Mouse (Mus musculus): Measurements from ENCODE around the gene Mpz.

The Mpz gene

DNA sequence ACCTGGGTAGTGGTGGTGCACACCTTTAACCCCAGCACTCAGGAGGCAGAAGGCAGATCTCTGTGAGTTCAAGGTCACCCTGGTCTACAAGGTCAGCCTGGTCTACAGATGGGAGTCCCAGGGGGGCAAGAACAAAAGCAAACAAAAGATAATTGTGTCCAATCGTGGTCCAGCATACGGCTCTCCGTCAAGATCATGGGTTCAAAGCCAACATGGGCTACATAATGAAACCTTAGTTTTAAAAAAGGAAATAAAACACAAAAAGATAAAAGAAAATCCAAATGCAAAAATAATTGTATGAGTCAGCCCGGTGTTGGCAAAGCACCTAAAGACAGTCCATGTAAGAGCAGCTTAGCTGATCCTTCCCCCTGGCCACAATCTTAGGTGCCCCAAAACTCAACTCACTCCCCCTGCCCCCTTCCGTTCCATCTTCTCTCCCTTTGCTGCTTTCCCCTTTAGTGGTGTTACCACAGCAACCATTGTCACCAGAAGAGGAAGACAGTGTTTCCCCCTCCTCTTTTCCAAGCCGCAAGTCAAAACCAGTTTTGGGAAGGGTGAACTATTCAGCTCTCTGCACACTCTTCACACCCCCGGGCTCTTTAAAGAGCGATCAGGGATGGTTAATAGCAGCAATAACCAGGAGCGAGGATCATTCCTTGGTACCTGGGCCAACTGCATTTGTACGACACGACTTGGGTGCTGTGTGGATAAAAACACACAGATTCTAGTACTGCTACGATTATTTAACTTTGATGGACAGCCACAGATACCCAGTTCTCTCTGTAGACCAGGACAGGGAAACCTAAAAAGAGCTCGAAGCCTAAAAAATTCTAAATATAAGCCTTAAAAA is 37.6 kb downstream of the Mpz start:
- DNase-seq (ENCODE audit: low spot score in 2 of 2), result no peak

DNA sequence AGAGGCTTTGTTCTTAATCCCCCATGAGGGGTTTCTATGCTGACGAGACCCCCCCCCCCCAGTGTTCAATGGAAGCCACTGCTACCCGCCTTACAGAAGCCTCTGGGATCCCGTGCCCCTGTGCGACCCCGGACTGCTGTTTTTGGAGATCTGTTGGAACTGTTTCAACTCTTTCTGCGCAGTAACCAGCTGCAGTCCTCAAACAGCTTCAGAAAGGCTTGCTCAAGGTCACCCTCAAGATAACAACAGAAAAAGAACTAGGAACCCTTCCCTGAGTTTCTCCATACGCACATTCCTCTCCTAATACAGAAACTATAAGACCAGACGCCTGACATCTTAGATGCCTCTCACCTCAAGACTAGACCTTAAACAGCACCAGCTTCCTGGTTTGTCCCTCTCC is 38.5 kb downstream of the Mpz start:
- DNase-seq (ENCODE audit: low spot score in 2 of 2), result peak in 1 of 2 experiments; percentile 22

DNA sequence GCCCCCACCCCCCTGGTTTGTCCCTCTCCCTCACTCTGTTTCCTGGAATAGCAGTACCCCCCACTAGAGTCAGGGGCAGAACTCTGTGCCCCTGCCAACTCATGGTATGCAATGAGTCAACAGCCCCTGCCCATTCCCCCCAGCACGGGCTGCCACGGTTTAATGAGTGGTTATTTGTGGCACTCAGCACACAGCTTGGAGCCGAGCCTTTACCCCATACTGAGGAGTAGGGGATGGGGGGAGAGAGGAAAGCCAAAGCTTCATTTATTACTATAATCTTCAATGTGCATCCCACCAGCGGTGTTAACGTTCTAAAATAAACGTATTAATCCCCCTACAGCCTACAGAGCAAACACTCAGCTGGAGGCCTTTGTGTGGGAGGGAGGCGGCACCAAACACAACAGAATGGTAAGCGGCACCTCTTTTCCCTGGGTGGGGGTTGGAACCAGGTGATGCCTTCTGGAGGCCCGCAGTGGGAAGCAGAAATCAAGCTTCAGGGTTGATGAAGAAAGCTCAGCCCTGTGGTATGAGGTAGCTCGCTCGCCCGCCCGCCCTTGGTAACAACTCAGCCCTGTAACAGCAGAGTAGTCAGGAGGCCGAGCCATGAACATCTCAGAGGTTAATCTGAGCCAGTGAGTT is 39.1 kb downstream of the Mpz start:
- DNase-seq (ENCODE audit: low spot score in 2 of 2), result no peak

DNA sequence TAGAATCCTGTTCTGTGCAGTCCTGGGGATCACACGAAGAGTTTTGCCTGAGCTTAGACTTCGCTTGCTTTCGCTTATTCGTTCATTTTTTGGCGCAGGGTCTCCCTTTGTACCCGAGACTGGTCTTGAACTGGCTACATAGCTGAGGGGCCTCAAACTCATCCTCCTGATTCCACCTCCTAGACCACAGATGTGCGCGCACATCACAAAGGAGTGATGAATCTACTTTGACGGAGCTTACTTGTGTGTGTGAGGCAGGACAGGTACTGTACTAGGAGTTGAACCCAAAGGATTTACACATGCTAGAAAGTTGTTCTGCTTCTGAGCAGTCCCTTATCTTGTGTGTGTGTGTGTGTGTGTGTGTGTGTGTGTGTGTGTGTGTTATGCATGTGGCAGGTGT is 40.3 kb downstream of the Mpz start:
- no peak for DNase-seq (ENCODE audit: low spot score in 2 of 2)

DNA sequence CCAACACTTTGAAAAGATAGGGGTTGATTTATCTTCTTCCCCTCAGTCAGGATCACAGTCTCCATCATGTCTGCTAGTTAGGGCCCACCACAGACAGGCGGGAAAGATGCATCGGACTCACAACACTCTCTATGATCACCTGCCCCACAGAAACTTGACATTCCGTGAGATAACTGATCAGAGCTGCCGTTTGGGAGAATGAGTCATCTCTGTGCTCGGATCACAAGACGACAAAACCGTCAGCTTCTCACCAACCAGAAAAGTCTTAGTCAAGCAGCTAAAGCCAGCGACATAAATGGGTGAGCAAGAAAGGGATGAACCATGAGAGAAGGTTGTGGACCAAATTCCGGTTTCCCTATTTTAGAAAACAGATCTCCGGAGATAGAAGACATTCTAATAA is 41.8 kb downstream of the Mpz start:
- DNase-seq (ENCODE audit: low spot score in 2 of 2), result no peak

DNA sequence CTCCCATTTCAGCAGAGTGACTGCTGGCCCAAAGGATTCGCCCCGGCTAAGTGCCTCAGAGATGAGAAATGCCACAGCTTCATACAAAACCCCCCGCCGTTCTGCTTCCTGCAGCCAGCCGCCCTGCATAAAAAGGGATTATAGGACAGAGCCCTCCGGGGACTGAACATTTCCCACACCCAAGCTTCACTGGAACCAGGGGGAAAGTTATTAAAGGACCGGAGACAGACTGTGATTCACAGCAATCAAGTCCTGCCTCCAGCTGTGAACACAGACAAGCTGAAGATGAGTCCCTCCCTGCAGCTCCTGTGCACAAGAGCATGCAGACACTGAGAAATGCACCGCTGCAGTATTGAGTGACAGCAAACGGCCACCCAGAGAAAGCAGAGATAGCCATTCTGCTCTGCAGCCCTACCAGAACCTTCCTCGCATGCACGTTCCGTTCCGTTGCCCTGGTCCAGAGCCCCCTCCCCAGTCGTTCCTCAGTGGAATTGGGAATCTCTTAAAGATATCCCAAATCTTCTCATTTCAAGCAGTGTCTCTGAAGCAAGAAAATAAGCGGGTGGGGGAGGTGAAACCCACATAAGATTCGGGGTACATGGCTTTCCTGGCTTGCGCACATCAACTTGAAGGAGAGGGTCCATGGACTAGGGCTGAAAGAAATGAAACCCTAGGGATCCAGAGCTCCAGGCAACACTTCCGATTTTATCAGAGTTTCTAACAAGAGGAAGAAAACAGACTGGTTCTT is 42.8 kb downstream of the Mpz start:
- DNase-seq (ENCODE audit: low spot score in 2 of 2), result no peak

DNA sequence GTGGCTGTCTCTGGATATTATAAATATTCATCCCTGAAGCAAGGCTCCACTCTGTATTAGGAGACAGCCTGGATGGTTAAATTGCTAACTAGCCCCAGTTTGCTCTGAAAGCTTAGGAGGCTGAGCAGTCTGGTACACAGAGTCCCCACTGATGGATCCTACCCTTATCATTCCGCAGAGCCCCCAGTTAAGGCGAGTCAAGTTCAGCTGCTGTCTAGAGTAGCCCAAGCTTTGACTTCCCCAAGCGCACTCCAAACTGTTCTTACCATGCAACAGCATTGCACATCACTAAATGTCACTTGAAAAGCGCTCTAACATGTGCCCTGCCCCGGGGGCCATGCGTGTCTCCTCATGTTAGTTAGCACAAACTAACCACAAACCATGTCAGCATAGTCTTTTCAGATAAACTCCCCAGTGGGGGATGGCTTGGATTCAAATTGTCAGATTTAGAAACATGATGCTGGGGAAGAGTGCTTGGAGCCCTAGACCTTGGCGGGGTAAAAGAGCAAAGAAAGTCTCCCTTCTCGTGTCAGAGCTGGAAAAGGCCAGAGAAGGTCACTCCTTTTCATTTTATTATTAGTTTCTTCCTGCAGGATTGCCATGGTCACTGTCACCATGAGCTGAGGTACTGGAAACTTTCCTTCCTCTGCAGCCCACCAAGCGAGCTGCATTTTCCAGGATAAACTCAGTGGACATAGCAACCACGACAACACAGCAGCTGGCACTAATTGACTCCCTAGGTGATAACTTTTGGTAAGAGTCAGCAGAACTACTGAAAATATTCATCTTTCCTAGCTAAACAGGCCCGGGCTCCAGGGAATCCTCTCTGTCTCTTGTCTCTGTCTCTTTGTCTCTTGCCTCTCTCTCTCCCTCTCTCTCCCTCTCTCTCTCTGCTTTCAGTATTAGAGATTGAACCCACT is 43.7 kb downstream of the Mpz start:
- DNase-seq (ENCODE audit: low spot score in 2 of 2), result no peak

DNA sequence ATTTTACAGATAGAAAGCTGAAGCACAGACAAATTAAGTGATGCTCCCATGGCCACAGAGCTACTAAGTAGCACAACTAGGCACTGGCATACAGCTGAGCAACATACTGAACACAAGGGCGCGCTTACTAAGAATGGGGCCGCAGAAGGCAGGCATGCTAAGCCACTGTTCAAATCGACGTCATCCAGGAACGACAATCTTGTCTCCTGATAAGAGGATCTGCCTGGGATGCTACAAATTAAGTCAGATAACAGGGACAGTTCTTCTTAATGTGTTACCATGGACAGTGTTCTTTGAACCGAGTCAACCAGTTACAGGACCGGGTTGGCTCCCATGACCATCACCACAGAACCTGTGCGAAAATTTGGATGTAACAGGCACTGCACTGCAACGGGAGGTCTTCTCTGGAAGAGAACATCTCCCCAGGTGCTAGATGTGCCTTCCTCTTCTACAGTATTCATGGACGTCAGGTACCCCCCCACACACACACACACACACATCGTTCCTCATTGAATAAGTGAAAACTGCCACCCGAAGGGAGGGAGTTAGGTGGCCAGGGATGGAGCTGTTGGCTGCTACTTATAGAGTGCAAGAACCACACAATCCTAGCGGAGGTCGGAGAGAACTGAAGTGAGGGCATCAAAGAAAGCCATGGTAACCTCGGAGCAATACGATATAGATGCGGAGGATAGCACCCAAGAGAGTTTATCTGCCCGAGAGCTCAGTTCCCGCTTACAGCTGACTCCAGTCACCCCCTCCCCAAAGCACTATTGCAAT is 44.7 kb downstream of the Mpz start:
- no peak for DNase-seq (ENCODE audit: low spot score in 2 of 2)

DNA sequence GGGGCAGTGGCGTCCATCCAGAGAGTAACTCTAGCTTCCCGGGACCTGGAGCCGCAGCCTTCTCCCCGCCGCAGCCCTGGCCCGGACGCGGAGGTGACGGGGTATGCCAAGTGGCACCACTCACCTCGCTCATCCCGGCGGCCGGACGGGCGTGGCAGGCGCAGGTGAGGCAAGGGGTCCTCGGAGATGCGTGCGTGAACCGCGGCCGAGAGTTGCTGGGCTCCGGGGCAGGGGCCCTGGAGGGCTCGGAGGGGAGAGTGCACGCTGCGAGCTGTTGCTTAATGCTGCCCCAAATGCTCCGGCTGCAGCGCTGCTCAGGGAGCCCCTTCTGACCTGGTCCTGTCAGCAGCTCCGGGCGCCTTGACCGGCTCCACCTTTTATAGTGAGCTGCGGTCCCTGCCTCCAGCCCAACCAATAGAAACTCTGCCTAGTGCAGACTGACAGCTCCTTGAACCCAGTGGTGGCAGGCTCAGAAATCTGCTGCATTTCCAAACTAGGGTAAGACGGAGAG is 45.4 kb downstream of the Mpz start, which contains the start of gene Pcp4l1:
TSS of gene Pcp4l1 (minus strand) at position 382 of the 511 bp plus-strand sequence.
- peak in 1 of 2 experiments; percentile 42 for DNase-seq (ENCODE audit: low spot score in 2 of 2)

DNA sequence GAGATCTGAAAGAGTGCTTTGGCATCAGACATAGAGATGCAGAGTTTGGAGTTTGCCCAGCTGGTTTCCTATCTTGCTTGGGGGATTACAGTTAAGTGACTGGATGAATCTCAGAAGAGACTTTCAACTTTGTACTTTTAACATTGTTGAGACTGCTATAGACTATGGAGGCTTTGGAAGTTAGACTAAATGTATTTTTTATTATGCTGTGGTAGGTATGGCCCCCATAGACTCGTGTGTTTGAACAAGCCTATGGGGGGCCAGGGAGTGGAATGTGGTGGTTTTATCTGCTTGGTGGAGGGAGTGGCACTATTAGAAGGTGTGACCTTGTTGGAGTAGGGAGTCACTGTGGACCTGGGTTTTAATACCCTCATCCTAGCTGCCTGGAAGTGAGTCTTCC is 49.0 kb downstream of the Mpz start:
- no peak for DNase-seq (ENCODE audit: low spot score in 2 of 2)

DNA sequence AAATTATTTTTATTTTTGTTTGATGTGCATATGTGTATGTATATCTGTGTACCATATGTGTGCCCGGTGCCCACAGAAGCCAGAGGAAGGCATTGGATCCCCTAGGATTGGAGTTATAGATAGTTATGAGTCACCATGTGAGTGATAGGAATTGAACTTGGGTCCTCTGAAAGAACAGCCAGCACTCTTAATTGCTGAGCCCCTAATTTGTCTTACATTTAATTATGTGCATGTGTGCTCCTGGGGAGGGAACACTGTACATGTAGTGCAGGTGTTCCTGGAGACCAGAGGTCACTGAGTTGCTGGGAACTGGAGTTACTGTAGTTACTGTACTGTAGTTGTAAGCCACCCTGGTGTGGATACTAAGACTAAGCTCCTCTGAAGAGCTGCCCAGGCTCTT is 50.3 kb downstream of the Mpz start:
- no peak for DNase-seq (ENCODE audit: low spot score in 2 of 2)

DNA sequence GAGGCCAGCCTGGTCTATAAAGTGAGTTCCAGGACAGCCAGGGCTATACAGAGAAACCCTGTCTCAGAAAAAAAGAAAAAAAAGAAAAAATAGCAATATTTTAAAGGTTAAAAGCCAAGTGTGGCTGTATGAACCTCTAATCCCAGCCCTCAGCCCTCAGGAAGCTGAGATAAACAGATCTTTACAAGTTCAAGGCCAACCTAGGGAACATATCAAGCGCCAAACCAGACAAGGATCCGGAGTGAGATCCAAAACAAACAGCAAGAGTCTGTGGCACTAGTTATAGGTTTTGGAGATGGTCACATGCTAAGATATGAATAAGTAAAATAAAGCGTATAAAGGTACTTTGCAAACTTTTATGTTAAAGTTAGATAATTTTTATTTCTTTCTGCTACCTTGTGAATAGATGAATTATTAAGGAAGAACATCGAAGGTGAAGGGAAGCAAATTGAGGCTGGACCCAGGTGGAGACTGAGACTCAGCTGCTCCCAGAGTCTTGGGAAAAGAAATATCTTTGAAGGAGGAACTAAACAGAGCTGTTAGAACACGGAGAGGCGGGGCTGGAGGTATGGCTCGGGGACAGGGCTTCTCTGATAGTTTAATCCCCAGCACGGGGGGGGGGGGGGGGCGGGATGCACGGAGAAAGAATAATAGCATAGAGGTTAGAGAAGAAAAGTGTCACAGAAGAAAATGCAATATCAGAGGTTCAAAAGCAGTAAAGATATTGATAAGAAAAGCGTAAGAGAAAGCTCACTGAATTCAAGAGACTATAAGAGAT is 53.1 kb downstream of the Mpz start:
- DNase-seq (ENCODE audit: low spot score in 2 of 2), result no peak

DNA sequence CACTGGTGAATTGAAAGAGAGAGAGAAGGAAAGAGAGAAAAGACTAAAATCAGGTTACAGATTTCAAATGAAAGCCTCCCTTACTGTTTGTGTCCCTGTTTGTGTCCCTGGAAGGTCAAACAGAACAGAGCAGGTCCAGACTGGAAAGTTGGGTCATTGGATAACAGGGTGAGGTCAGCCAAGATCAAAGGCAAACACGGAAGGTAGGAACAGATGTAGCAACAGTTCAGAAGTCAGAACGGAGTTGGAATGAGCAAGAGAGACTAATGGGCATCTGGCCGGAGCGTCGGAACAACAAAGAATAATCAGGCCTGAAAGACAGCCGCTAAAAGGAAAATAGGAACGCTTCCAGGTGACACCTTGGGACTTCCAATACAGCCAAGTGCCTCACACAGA is 53.7 kb downstream of the Mpz start:
- no peak for DNase-seq (ENCODE audit: low spot score in 2 of 2)

DNA sequence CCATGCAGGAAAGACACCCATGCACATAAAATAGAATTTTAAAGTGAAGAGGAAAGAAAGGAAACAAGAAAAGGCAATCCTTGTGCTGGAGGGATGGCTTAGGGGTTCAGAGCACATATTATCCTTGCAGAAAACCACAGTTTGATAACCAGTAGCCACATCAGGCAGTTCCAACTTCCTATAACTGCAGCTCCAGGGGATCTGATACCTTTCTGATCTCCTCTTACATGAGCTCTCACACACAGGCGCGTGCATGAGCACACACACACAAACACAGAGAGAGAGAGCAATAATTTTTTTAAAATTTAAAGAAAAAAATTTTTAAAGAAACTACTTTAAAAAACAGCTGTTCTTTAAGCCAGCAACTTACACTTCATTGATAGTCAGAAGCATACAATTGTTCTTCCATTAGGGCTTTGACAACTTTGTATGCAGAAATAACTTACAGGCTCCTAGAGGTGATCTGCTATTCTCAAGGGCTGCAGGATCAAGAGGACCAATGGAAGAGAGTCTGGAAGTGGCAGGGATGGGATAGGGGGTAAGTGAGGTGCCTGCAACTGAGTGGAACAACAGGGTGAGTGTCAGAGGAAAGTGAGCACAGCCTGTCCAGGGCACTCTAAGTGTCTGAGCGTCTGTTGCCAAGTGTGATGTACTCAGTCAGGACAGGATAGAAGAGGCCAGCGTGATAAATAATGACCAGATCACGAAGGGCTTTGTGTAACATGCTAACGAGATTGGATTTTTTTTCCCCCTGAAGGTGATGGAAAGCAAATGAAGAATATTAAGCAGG is 55.4 kb downstream of the Mpz start:
- no peak for DNase-seq (ENCODE audit: low spot score in 2 of 2)

DNA sequence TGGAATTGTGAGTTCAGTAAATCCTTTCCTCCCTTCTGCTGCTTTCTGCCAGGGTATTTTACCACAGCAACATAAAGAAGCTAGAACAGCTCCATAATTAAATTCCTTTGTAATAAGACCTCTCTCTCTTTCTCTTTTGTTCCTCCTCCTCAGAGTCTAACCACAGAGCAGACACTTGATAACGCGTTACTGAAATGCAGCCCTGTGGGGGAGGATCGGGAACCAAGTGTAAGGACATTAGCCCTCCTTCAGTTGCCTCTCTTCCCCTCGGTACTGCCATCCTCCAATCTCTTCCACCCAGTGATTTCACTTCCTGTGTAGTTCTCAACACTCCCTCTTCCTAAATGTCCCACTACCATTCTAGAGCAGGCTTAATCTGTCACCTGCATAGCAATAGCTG is 58.9 kb downstream of the Mpz start:
- no peak for DNase-seq (ENCODE audit: low spot score in 2 of 2)

Data from urinary bladder, postnatal 4 days (tissue).